Mouse (Mus musculus) neural tube, embryonic 12.5 days (tissue): ENCODE measurements around the gene Syne3. TPM values are rescaled to one million over a fixed set of nuclear protein-coding genes. Genes with fewer than 3 reads are reported as not detected.

Experiments used
- ATAC-seq: fragments of 200-750 bp; cut with Nextera tagmentation; 2 replicates; pipeline ENCODE4 v1.8.0; 2017; ENCODE audit warnings: low read depth, mild to moderate bottlenecking, moderate TSS enrichment, moderate library complexity; ENCODE audit not compliant: low FRiP score
- H3K27ac ChIP-seq: fragments of 300-500 bp; sonication (generic); 2 replicates; pipeline ENCODE4 v1.5.1; 2016
- H3K27me3 ChIP-seq: fragments of 300-500 bp; sonication (generic); replicated peaks from 2 replicates; pipeline ENCODE4 v1.6.1; 2016; ENCODE audit warnings: mild to moderate bottlenecking
- H3K36me3 ChIP-seq: fragments of 300-500 bp; sonication (generic); 2 replicates; pipeline ENCODE4 v1.6.1; 2016; ENCODE audit warnings: mild to moderate bottlenecking
- H3K4me1 ChIP-seq: fragments of 300-500 bp; sonication (generic); 2 replicates; pipeline ENCODE4 v1.6.1; 2016
- H3K4me2 ChIP-seq: fragments of 300-500 bp; sonication (generic); replicated peaks from 2 replicates; pipeline ENCODE4 v1.6.1; 2016; ENCODE audit warnings: mild to moderate bottlenecking
- H3K4me3 ChIP-seq: fragments of 300-500 bp; sonication (generic); 2 replicates; pipeline ENCODE4 v1.5.1; 2016
- H3K9ac ChIP-seq: fragments of 300-500 bp; sonication (generic); 2 replicates; pipeline ENCODE4 v1.6.1; 2016; ENCODE audit warnings: mild to moderate bottlenecking
- H3K9me3 ChIP-seq: fragments of 300-500 bp; sonication (generic); 2 replicates; pipeline ENCODE4 v1.6.1; 2016; ENCODE audit warnings: mild to moderate bottlenecking
- WGBS: fragments of 180-500 bp; shearing (Covaris S2); methylation state at CpG from one replicate; pipeline ENCODE4 v1.1.7; 2016; 5-methylcytosine and 5-hydroxymethylcytosine counted together
- polyA plus RNA-seq: library from polyadenylated mRNA; unstranded; fragments of >200 nt; fragmentation: Nextera tagmentation; extraction: Ambion mirVana; gene quantifications from 2 replicates; pipeline ENCODE4 v1.2.1, GENCODE M21; 2016

Gene Syne3
- polyA plus RNA-seq, 1 experiment from 2014 or later: 0.06 TPM

GRCm38 (mm10) chr12:104992838-104993237, 16.8 kb downstream of the Syne3 start:
- no peaks in the 10 kb centered on the region for H3K36me3 ChIP-seq
- H3K27me3 ChIP-seq: no peaks in the 10 kb centered on the region
- 80% methylated on average over 8 of the region's 8 CpGs for WGBS
- H3K4me1 ChIP-seq: peaks cover 2% of the 10 kb centered on the region; the same call in 1 of the 2 replicates
- H3K9me3 ChIP-seq: no peaks in the 10 kb centered on the region
- H3K4me3 ChIP-seq: no peak overlapping the region
- no peak overlapping the region for H3K4me2 ChIP-seq
- H3K27ac ChIP-seq: no peak overlapping the region
- ATAC-seq: no peak
- H3K9ac ChIP-seq: no peak overlapping the region

GRCm38 (mm10) chr12:104992123-104992741, 17.4 kb downstream of the Syne3 start:
- Histone ChIP-seq H3K9ac (no peak overlapping the region), H3K4me2 (no peak overlapping the region), H3K4me1 (peaks cover 3% of the 10 kb centered on the region; the same call in 1 of the 2 replicates), H3K4me3 (no peak overlapping the region), H3K36me3 (no peaks in the 10 kb centered on the region), H3K9me3 (no peaks in the 10 kb centered on the region), H3K27me3 (no peaks in the 10 kb centered on the region), H3K27ac (no peak overlapping the region)
- ATAC-seq: no peak
- WGBS: 88% methylated on average over 10 of the region's 10 CpGs

GRCm38 (mm10) chr12:104990741-104991454, 18.7 kb downstream of the Syne3 start:
- no peak for ATAC-seq

GRCm38 (mm10) chr12:104987936-104988335, 21.7 kb downstream of the Syne3 start:
- Histone ChIP-seq H3K9me3 (peaks cover 4% of the 10 kb centered on the region), H3K27me3 (no peaks in the 10 kb centered on the region), H3K4me1 (peaks cover 3% of the 10 kb centered on the region; the same call in 1 of the 2 replicates), H3K4me3 (no peak overlapping the region), H3K4me2 (no peak overlapping the region), H3K36me3 (no peaks in the 10 kb centered on the region), H3K9ac (no peak overlapping the region), H3K27ac (no peak overlapping the region)
- WGBS: 38% methylated on average over 7 of the region's 7 CpGs
- no peak for ATAC-seq

More at GRCm38 (mm10) chr12:104990741-104991454, 18.7 kb downstream of the Syne3 start:
- WGBS: 87% methylated on average over 13 of the region's 13 CpGs
- Histone ChIP-seq H3K9me3 (no peaks in the 10 kb centered on the region), H3K27ac (no peak overlapping the region), H3K9ac (no peak overlapping the region), H3K36me3 (no peaks in the 10 kb centered on the region), H3K4me3 (no peak overlapping the region), H3K27me3 (no peaks in the 10 kb centered on the region), H3K4me2 (no peak overlapping the region), H3K4me1 (peaks cover 3% of the 10 kb centered on the region; the same call in 1 of the 2 replicates)

- peaks cover 3% of the 10 kb centered on the region; the same call in 1 of the 2 replicates for H3K4me1 ChIP-seq
- no peak overlapping the region for H3K4me3 ChIP-seq
- H3K27me3 ChIP-seq: no peaks in the 10 kb centered on the region
- no peak overlapping the region for H3K27ac ChIP-seq
- ATAC-seq: no peak
- H3K9me3 ChIP-seq: peaks cover 4% of the 10 kb centered on the region
- H3K4me2 ChIP-seq: no peak overlapping the region
- H3K36me3 ChIP-seq: no peaks in the 10 kb centered on the region
- 94% methylated on average over 9 of the region's 9 CpGs for WGBS
- no peak overlapping the region for H3K9ac ChIP-seq
These were observed 22.8 kb downstream of the Syne3 start for GRCm38 (mm10) chr12:104986781-104987180.

- Histone ChIP-seq H3K36me3 (no peaks in the 10 kb centered on the region), H3K4me1 (peaks cover 3% of the 10 kb centered on the region; the same call in 1 of the 2 replicates), H3K9me3 (peaks cover 4% of the 10 kb centered on the region), H3K27ac (no peak overlapping the region), H3K9ac (no peak overlapping the region), H3K4me2 (no peak overlapping the region), H3K27me3 (no peaks in the 10 kb centered on the region), H3K4me3 (no peak overlapping the region)
- no peak for ATAC-seq
- WGBS: 85% methylated on average over 2 of the region's 2 CpGs
These were observed 23.6 kb downstream of the Syne3 start for GRCm38 (mm10) chr12:104986001-104986400.

- H3K4me1 ChIP-seq: peaks cover 3% of the 10 kb centered on the region; the same call in 1 of the 2 replicates
- no peak overlapping the region for H3K27ac ChIP-seq
- no peak for ATAC-seq
- 79% methylated on average over 5 of the region's 5 CpGs for WGBS
- no peak overlapping the region for H3K4me3 ChIP-seq
- no peaks in the 10 kb centered on the region for H3K36me3 ChIP-seq
- H3K27me3 ChIP-seq: no peaks in the 10 kb centered on the region
- H3K9ac ChIP-seq: no peak overlapping the region
- H3K9me3 ChIP-seq: peaks cover 4% of the 10 kb centered on the region
- H3K4me2 ChIP-seq: no peak overlapping the region
These were observed 24.5 kb downstream of the Syne3 start for GRCm38 (mm10) chr12:104985088-104985487.

DNA sequence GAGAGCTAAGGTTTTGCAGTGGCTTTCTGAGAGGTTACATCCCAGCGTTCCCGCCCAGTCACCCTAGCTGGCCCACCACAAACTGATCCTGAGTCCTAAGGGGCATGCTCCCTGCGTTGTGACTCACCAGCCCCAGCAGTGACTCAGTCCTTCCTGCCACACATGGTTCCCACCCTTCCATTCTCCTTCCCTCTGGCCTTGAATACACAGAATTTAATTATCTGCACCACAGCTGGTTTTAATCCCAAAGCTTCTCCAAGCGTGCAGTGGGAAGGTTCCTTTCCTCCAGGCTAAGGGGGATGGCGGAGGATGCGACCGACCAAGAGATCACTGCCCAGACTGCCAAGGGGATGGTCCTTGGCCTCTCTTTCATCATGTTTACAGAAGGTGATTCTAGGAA, 26.1 kb downstream of the Syne3 start:
- Histone ChIP-seq H3K4me1 (peaks cover 6% of the 10 kb centered on the region), H3K36me3 (no peaks in the 10 kb centered on the region), H3K27me3 (no peaks in the 10 kb centered on the region), H3K4me2 (no peak overlapping the region), H3K27ac (no peak overlapping the region), H3K4me3 (no peak overlapping the region), H3K9me3 (peaks cover 4% of the 10 kb centered on the region), H3K9ac (no peak overlapping the region)
- no peak for ATAC-seq
- 68% methylated on average over 7 of the region's 7 CpGs for WGBS

GRCm38 (mm10) chr12:104978943-104979723, 30.5 kb downstream of the Syne3 start:
- no peaks in the 10 kb centered on the region for H3K9me3 ChIP-seq
- no peak for ATAC-seq
- H3K27me3 ChIP-seq: no peaks in the 10 kb centered on the region
- WGBS: 70% methylated on average over 22 of the region's 22 CpGs
- no peak overlapping the region for H3K4me2 ChIP-seq
- H3K9ac ChIP-seq: no peak overlapping the region
- no peak overlapping the region for H3K27ac ChIP-seq
- peaks cover 5% of the 10 kb centered on the region for H3K4me1 ChIP-seq
- no peaks in the 10 kb centered on the region for H3K36me3 ChIP-seq
- H3K4me3 ChIP-seq: no peak overlapping the region

DNA sequence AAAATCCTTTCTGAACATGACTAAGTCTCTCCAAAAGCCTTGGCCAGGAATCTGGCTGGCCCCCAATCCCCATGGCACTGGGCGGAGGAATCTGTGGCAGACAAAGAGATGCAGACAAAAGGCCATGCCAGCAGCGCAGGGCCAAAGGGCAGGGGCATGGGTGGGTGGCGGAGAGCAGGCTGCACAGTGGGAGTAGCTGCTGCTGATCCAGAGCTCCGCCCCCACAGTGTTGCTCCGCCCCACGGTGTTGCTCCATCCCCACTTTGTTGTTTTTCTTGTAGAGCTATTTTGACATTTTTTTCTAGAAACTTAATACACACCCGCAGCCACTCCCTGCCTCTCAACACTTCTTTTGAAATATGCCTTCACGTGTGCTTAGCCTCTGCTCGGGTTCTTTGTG, 31.2 kb downstream of the Syne3 start:
- Histone ChIP-seq H3K36me3 (no peaks in the 10 kb centered on the region), H3K27me3 (no peaks in the 10 kb centered on the region), H3K4me2 (no peak overlapping the region), H3K9ac (no peak overlapping the region), H3K9me3 (no peaks in the 10 kb centered on the region), H3K4me3 (no peak overlapping the region), H3K4me1 (peaks cover 5% of the 10 kb centered on the region), H3K27ac (no peak overlapping the region)
- 11% methylated on average over 9 of the region's 9 CpGs for WGBS
- ATAC-seq: 0 out of 2 replicates have a peak, but pooled peaks have one; percentile 41

DNA sequence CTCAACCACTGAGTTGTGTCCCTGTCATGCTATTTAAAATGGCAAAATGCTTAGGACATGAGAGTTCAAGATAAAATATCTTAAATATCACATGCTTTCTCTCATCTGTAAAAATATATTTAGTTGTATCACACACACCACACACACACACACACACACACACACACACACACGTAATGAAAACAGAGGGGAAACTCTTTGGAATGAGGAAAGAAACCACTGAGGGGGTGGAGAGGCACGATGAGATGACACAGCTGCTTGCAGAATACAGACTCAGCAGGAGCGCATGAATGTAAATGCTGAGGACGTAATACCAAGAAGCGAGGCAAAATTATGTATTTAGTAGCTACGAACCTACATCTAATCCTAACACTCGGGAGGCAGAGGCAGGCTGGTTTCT, 32.7 kb downstream of the Syne3 start:
- Histone ChIP-seq H3K36me3 (no peaks in the 10 kb centered on the region), H3K27me3 (no peaks in the 10 kb centered on the region), H3K4me3 (no peak overlapping the region), H3K9ac (no peak overlapping the region), H3K4me1 (peaks cover 5% of the 10 kb centered on the region), H3K27ac (no peak overlapping the region), H3K4me2 (no peak overlapping the region), H3K9me3 (no peaks in the 10 kb centered on the region)
- ATAC-seq: no peak
- 92% methylated on average over 7 of the region's 7 CpGs for WGBS

DNA sequence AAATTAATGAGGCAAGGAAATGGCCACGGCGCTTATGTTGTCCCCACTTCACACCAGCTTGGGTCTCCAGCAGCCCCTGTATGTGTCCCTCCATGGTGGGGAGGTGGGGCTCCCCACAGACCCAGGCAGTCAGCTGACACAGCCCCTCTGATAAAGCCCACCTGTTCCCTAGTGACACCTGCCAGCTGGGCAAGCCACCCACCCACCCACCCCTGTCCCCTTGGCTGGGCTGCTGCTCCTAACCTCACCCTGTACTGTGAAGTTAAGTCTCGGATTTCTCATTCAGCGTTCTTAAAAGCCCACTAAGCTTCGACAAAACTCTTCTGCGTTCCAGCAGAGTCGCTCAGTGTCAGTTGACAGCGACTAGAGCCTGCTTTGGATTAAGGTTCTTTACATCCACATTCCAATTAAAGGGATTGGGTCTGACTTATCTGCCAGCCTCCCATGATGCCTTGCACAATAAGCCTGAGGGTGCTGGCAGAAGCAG, 33.2 kb downstream of the Syne3 start:
- no peak overlapping the region for H3K27ac ChIP-seq
- ATAC-seq: no peak
- H3K4me1 ChIP-seq: peaks cover 5% of the 10 kb centered on the region
- no peak overlapping the region for H3K4me2 ChIP-seq
- 79% methylated on average over 8 of the region's 8 CpGs for WGBS
- no peaks in the 10 kb centered on the region for H3K9me3 ChIP-seq
- no peak overlapping the region for H3K4me3 ChIP-seq
- no peaks in the 10 kb centered on the region for H3K27me3 ChIP-seq
- no peaks in the 10 kb centered on the region for H3K36me3 ChIP-seq
- H3K9ac ChIP-seq: no peak overlapping the region
